Mouse (Mus musculus) forebrain, embryonic 11.5 days (tissue): ENCODE measurements around the gene Fer1l5. TPM values are rescaled to one million over a fixed set of nuclear protein-coding genes. Genes with fewer than 3 reads are reported as not detected.

Experiments
- ATAC-seq: fragments of 200-750 bp; cut with Nextera tagmentation; replicated peaks from 2 replicates; pipeline ENCODE4 v1.8.0; 2017; ENCODE audit warnings: moderate TSS enrichment; ENCODE audit not compliant: low FRiP score
- DNase-seq: peaks from one replicate; pipeline ENCODE4 v3.0.0-alpha.2; 2017; ENCODE audit warnings: low spot score
- H3K27ac ChIP-seq: fragments of 300-500 bp; sonication (generic); 2 replicates; pipeline ENCODE4 v1.5.1; 2014; ENCODE audit warnings: low read depth, low read length
- H3K27me3 ChIP-seq: fragments of 300-500 bp; sonication (generic); 2 replicates; pipeline ENCODE4 v1.6.1; 2014; ENCODE audit warnings: mild to moderate bottlenecking, low read length, mixed read lengths; ENCODE audit not compliant: control insufficient read depth, insufficient read depth
- H3K36me3 ChIP-seq: fragments of 300-500 bp; sonication (generic); 2 replicates; pipeline ENCODE4 v1.6.1; 2014; ENCODE audit warnings: mild to moderate bottlenecking, low read length, moderate library complexity, mixed read lengths; ENCODE audit not compliant: control insufficient read depth, insufficient read depth
- H3K4me1 ChIP-seq: fragments of 300-500 bp; sonication (generic); replicated peaks from 2 replicates; pipeline ENCODE4 v1.6.1; 2014; ENCODE audit warnings: low read length, mixed read lengths; ENCODE audit not compliant: control insufficient read depth, insufficient read depth
- H3K4me2 ChIP-seq: fragments of 300-500 bp; sonication (generic); 2 replicates; pipeline ENCODE4 v1.6.1; 2014; ENCODE audit warnings: low read depth, mild to moderate bottlenecking, low read length, moderate library complexity, mixed read lengths; ENCODE audit not compliant: severe bottlenecking
- H3K4me3 ChIP-seq: fragments of 300-500 bp; sonication (generic); 2 replicates; pipeline ENCODE4 v1.5.1; 2014; ENCODE audit warnings: low read depth, low read length
- H3K9ac ChIP-seq: fragments of 300-500 bp; sonication (generic); 2 replicates; pipeline ENCODE4 v1.6.1; 2014; ENCODE audit warnings: low read length
- H3K9me3 ChIP-seq: fragments of 300-500 bp; sonication (generic); 2 replicates; pipeline ENCODE4 v1.6.1; 2016; ENCODE audit warnings: low read length, mixed read lengths; ENCODE audit not compliant: control insufficient read depth
- WGBS: fragments of 180-500 bp; shearing (Covaris S2); extraction: QIAGEN DNeasy Blood & Tissue Kit; methylation state at CpG from one replicate; pipeline ENCODE4 v1.1.7; 2014; 5-methylcytosine and 5-hydroxymethylcytosine counted together
- polyA plus RNA-seq: library from polyadenylated mRNA; unstranded; fragments of >200 nt; fragmentation: Nextera tagmentation; extraction: Ambion mirVana; gene quantifications from 2 replicates; pipeline ENCODE4 v1.2.1, GENCODE M21; 2014

Fer1l5 gene
- polyA plus RNA-seq: 1.4 and 1.9 TPM in 2 replicates

DNA sequence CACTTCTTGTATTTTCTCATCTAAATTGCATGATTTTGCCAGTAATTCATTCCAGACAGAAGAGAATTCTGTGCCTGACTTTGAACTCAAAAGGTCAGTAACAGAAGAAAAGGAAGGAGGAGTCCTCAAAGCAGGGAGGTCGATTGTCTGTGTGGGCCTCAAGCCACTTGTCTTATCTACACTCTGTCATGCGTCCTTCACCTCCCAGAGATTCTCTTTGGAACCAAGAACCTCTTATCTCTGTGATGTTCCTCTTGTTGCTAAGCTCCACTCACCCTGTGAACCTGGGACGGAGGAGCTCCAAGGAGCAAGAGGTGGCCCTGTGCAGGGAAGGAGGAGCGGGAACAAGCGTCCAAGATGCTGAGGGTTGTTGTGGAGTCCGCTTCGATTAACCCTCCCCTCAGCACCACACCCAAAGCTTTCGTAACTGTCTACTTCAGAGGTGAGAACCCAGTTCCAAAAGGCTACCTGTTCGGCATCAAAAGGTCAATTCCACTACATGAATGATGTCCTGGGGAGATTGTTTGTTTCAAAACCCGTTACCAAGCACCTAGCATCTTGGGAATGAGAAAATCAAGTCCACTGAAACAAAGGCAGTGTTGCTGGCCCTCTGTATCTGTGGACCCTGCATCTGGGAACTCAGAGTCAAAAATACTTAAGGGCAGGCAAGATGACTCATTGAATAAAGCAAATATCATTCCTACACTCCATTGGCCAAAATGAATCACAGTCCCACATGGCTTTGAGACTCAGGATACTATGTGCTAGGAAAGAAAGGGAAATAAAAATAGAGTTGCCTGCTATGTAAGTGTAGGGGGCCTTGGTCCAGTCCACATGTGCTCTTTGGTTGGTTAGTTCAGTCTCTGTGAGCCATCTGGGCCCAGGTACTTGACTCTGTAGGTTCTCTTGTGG lies at the start of gene Fer1l5:
Gene Fer1l5 (plus strand): TSS at position 358 of the 912 bp plus-strand sequence.
- DNase-seq (no peak), ATAC-seq (no peak)
- Histone ChIP-seq H3K36me3 (no peaks in the 10 kb centered on the region), H3K4me2 (no peak within 1 kb of the TSS), H3K27ac (no peak within 1 kb of the TSS), H3K4me3 (no peak within 1 kb of the TSS), H3K4me1 (peaks cover 9% of the 10 kb centered on the region), H3K27me3 (no peaks in the 10 kb centered on the region), H3K9ac (no peak within 1 kb of the TSS), H3K9me3 (no peaks in the 10 kb centered on the region)
- WGBS: 84% methylated on average over 10 of the region's 10 CpGs

DNA sequence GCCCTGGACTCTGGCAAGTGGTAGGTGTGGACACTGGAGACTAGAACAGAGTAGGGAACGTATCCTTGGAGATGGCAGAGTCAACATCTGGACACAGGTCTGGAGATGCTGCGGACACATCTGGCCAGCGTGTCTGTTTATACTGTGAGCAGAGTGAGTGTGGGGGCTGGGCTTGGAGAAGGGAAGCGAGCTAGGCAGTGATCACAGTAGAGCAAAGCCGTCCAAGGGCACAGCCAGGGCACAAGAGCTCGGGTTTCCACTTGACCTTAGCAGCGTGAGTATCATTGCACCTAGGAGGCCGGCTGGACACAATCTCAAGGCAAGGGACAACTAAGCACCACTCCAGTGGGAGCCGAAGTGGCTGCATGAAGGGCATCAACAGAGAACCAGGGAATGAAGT lies 49.0 kb upstream of the Fer1l5 start:
- Histone ChIP-seq H3K9ac (no peak overlapping the region), H3K4me2 (no peak overlapping the region), H3K36me3 (no peaks in the 10 kb centered on the region), H3K9me3 (no peaks in the 10 kb centered on the region), H3K27ac (no peak overlapping the region), H3K4me1 (no peaks in the 10 kb centered on the region), H3K27me3 (no peaks in the 10 kb centered on the region), H3K4me3 (no peak overlapping the region)
- no peak for DNase-seq
- 72% methylated on average over 9 of the region's 9 CpGs for WGBS
- no peak for ATAC-seq

DNA sequence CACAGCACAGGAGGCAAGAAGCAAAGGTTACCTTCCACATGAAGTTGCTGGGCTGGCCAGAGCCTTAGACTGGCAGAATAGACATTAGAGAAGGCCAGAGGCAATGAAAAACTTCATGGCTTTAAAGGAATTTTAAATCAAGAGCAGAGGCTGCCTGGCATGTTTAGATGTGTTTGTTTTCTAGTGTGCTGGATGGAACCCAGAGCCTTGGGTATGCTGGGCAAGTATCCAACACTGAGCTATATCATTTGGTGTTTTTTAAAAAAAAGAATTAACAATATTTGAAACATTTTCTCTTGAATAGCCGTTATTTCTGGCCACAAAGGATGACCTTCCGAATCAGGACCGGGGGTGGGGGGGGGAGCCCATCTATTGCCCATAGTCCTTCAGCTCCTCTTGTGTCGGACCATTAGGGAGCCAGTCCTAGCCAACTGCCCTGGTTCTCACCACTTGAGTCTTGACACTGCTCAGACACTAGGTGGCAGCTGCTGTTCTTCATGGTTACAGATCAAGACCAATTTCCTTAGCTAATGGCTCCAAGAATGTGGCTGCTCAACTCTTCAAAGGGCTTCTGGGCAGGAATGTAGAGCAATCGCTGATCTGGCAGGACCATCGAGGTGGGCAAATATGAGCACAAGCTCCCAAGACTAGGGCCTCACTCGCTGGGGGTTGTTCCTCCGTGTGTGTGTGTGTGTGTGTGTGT lies 48.2 kb upstream of the Fer1l5 start:
- peak; percentile 65 for DNase-seq
- Histone ChIP-seq H3K27ac (no peak overlapping the region), H3K9ac (no peak overlapping the region), H3K9me3 (no peaks in the 10 kb centered on the region), H3K36me3 (no peaks in the 10 kb centered on the region), H3K27me3 (no peaks in the 10 kb centered on the region), H3K4me1 (no peaks in the 10 kb centered on the region), H3K4me3 (no peak overlapping the region), H3K4me2 (no peak overlapping the region)
- 50% methylated on average over 8 of the region's 8 CpGs for WGBS
- ATAC-seq: no peak; the same call in 1 of the 2 replicates

DNA sequence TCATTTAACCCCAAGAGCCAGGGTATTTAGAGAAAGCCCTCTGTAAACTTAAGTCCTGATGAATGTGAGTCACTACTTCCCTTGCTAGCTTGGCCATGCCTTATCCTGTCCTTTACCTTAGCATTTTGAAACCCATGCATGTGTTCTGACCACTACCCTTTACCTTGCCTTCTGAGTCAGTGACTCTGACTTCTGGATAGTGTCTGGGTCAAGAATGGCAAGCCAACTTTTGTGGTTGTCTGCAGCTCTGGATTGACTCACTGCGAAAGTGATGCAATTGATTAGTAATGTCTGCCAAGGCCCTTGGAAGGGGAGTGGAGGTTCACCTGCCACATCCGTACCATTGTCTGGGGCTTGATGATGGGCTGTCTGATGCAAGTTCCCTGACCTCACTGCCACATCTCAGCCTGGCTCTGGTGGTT lies 46.2 kb upstream of the Fer1l5 start:
- H3K4me1 ChIP-seq: no peaks in the 10 kb centered on the region
- no peaks in the 10 kb centered on the region for H3K9me3 ChIP-seq
- no peak overlapping the region for H3K9ac ChIP-seq
- DNase-seq: no peak
- H3K4me3 ChIP-seq: no peak overlapping the region
- no peak for ATAC-seq
- no peaks in the 10 kb centered on the region for H3K36me3 ChIP-seq
- WGBS: 97% methylated on average over 2 of the region's 2 CpGs
- no peak overlapping the region for H3K27ac ChIP-seq
- H3K4me2 ChIP-seq: no peak overlapping the region
- H3K27me3 ChIP-seq: no peaks in the 10 kb centered on the region

DNA sequence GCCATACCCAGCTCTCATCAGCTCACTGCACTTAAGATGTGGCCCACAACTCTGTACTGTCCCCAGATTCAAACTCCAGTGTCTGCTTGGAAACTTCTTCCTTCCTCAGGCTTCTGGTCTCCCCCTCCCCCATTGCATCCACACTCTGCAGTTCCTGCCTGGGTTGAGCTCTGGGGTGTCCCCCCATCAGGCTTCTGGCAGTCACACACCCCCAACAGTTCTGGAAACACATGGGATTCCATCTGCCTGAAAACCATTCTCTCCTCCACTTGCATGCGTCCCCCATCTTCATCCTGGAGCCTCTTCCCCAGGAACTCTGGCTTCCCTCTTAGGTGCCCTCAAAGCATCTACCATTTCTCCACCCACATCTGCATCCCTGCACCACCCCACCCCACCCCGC lies 45.3 kb upstream of the Fer1l5 start:
- H3K4me2 ChIP-seq: no peak overlapping the region
- H3K4me1 ChIP-seq: no peaks in the 10 kb centered on the region
- no peak for ATAC-seq
- H3K36me3 ChIP-seq: no peaks in the 10 kb centered on the region
- no peak overlapping the region for H3K9ac ChIP-seq
- no peak overlapping the region for H3K27ac ChIP-seq
- no peaks in the 10 kb centered on the region for H3K27me3 ChIP-seq
- no peak for DNase-seq
- no peaks in the 10 kb centered on the region for H3K9me3 ChIP-seq
- 88% methylated on average over 2 of the region's 2 CpGs for WGBS
- H3K4me3 ChIP-seq: no peak overlapping the region

DNA sequence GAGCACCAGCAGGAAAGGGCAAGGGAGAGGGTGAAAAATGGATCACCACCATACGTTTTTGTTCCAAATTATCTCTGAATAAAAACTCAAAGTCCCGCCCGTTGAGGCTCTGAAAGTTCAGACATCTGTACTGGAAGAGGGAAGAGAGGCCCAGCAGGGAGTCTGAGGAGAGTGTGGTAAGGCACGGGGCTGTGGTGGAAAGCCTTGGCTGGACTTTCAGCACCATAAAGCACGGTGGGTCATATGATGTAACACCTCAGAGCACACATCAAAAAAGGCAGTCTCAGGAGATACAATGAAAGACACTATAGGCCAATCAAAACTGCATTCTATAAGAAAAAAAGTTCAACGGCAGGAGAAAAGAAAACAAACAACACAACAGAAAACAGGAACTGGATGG lies 40.3 kb upstream of the Fer1l5 start:
- WGBS: 80% methylated on average over 6 of the region's 6 CpGs
- Histone ChIP-seq H3K27ac (no peak overlapping the region), H3K36me3 (peaks cover 5% of the 10 kb centered on the region), H3K4me3 (no peak overlapping the region), H3K4me1 (no peaks in the 10 kb centered on the region), H3K9me3 (no peaks in the 10 kb centered on the region), H3K4me2 (no peak overlapping the region), H3K27me3 (no peaks in the 10 kb centered on the region), H3K9ac (no peak overlapping the region)
- DNase-seq: peak; percentile 25
- no peak for ATAC-seq

DNA sequence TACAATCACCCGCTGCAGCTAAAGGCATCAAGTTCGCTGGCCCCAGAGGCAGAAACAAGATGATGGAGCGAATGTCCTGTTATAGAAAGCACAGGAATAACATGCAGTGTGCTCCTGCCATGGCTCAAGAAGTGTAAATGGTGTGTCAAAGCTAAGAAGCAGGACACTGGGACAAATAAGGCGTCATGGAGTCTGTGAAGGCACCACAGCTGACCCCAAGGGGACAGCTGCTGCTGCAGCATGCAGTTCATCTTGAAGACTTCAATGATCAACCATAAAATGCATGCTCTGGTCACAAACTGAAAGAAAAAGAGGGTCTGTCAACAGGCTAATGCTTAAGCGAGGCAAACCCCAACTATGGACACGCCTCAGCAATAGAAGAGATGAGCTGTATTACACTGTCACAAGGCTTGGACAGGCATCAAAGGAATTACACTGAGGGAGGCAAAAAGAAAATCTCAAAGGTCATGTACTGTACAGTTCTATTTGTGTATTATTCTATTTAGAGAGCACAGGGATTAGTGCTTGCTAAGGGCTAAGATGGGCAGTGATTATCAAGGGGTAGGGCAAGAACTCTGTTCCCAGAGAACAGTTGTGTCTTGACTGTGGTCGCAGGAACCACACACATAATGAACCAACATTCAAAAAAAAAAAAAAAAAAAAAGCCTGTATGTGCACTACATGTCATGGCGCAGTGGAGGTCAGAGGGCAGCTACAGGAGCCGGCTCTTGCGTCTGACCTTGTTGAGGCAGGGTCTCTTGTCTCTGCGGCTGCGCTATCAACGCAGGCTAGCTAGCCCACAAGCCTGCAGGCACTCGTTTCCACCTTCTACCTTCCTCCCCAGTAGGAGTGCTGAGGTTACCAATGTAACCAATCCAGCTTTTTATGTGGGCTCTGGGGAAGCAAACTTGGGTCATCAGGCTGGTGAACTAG lies 38.9 kb upstream of the Fer1l5 start:
- Histone ChIP-seq H3K27ac (no peak overlapping the region), H3K27me3 (no peaks in the 10 kb centered on the region), H3K4me2 (no peak overlapping the region), H3K4me1 (no peaks in the 10 kb centered on the region), H3K9me3 (no peaks in the 10 kb centered on the region), H3K9ac (no peak overlapping the region), H3K36me3 (peaks cover 14% of the 10 kb centered on the region), H3K4me3 (no peak overlapping the region)
- 86% methylated on average over 14 of the region's 14 CpGs for WGBS
- DNase-seq: peak; percentile 38
- no peak for ATAC-seq

DNA sequence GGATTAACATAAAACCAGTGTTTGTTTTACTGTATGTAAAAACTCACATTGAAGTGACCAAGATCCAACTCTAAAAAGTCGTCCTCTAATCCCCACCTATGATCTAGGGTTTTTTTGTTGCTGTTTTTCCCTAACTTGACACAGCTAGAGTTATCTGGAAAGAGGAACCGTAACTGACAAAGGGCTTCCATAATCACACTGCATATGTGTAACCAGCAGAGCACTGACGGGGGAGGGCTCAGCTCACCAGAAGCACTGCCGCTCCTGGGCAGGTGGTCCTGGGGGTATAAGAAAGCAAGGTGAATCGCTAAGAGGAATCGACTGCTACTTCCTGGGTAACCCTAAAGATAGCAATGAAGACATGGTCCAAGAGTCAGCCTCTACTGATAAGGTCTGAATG lies 29.5 kb upstream of the Fer1l5 start:
- H3K4me1 ChIP-seq: no peaks in the 10 kb centered on the region
- H3K4me2 ChIP-seq: no peak overlapping the region
- 96% methylated on average over 6 of the region's 6 CpGs for WGBS

More for the DNA sequence above, 29.5 kb upstream of the Fer1l5 start:
- DNase-seq: no peak
- Histone ChIP-seq H3K36me3 (peaks cover 40% of the 10 kb centered on the region), H3K9ac (no peak overlapping the region), H3K4me3 (no peak overlapping the region), H3K27me3 (no peaks in the 10 kb centered on the region), H3K9me3 (no peaks in the 10 kb centered on the region), H3K27ac (no peak overlapping the region)
- ATAC-seq: no peak
